Mouse (Mus musculus) lung, adult 18-20 months (tissue): Measurements from ENCODE around the gene Actn2.

ENCODE experiments used
- DNase-seq, 2 experiments: peaks; one replicate each; pipeline ENCODE4 v3.0.0; 2022; ENCODE audit warnings: mixed read lengths in 2 of 2

Gene Actn2

GRCm38 (mm10) chr13:12340183-12340975, at the start of gene Actn2:
Gene Actn2 (minus strand): TSS chr13:12340760.
- peak; percentile 71 to 83 for DNase-seq

GRCm38 (mm10) chr13:12386286-12386685, 45.7 kb upstream of the Actn2 start:
- no peak for DNase-seq

DNA sequence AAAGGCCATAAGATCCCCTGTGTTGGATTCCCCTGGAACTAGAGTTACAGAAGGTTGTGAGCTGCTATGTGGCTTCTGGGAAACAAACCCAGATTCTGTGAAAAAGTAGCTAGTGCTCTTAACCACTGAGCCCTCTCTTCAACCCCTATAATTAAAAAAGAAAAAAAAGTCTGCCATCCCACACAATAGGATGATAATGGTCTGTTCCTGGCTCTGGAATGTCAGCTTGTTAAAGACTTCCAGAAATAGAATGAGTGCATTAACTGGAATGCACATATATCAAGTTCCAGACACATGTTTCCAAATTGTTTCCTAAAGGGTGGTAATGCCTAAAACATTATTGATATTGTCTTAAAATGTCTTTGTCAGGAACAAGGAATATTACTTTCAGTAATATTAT, 44.2 kb upstream of the Actn2 start:
- DNase-seq: no peak

- DNase-seq: no peak
Observed at GRCm38 (mm10) chr13:12376778-12377177, 36.2 kb upstream of the Actn2 start.

GRCm38 (mm10) chr13:12372755-12373154, 32.2 kb upstream of the Actn2 start:
- no peak for DNase-seq

- DNase-seq: no peak
Observed at GRCm38 (mm10) chr13:12369930-12370329, 29.4 kb upstream of the Actn2 start.

- DNase-seq: peak in 1 of 2 experiments; percentile 1
Observed at GRCm38 (mm10) chr13:12369041-12369621, 28.6 kb upstream of the Actn2 start.

GRCm38 (mm10) chr13:12361486-12361885, 20.9 kb upstream of the Actn2 start:
- DNase-seq: no peak

- no peak for DNase-seq
Observed at GRCm38 (mm10) chr13:12357554-12357953, 17.0 kb upstream of the Actn2 start.

DNA sequence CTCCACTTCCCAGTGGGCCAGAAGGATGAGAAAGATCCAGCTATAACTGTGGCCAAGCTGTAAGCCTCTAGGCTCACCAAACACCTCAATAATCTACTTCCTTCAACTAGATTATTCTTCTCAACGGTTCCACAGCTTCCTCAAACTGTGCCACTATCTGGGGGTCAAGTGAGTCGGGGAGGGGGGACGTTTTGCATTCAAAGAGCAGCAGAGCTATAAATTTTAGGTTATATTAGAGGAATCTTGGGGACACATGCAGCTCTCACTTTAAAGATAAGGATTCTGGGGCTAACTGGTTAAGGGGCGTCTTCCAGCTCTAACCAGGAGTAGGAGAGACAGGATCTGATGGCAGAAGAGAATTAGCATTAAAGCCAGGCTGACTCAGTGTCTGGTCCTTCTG, 15.6 kb upstream of the Actn2 start:
- DNase-seq: no peak

DNA sequence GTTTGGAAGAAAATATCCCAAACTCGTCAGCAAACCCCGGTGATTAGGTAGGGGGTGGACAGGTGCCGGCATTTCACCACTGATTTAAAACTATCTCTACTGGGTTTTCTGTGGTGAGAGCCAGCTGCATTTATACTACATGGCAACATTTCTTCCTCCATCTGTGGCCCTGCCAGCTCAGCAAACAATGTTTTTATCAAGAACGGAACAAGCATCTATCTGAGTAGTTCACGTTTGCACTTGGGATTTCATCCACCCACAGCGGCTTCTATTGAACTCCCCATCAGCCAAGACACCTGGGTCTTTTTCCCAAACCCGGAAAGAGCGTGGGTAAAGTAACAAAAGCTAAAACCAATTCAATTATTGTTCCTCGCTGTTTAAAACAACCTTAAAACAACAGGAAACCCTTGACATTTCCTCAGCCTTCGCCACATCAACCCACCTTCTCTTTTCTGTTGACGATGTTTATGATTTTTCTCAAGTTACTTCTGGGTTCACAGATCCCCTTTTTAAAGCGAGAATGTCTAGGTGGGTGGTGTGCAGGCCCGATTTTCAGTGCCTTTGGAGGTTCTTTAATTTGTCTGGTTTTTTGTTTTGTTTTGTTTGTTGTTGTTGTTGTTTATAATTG, 8.8 kb upstream of the Actn2 start:
- DNase-seq: no peak

DNA sequence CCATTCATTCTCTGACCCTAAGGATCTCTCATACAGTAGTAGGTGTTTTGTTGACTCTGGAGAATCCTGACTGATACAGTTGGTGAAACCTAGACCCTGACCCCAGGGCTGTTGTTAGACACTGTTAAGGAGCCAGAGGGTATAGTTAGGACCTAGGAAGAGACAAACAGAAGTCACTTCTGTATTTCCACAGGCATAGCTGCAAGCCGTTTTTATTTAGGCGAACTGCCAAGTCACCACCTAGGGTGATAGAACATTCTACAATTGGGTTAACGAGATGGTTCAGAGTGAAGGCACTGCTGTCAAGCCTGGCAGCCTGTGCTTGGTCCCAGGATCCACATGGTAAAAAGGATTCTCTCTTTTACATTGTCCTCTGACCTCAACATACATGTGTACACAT, 6.3 kb upstream of the Actn2 start:
- DNase-seq: no peak

DNA sequence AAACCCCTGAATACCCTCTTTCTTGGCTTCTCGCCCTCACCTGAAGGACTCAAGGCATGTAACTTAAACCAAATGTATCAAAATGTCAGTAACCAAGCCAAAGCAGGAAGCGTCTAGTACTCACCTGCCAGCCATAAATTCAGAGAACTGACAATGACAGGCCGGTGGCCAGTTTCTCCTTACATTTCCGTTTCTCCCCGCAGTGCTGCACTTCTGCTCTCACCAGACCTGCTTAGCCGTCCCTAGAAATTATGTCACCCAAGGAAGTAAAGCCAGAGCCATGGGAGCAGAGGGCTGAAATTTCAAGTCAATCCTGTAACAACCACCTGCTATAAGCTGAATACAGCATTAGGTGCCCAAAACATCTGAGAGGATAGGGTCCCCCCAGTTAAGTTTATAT, 887 bp upstream of the Actn2 start:
- no peak for DNase-seq

DNA sequence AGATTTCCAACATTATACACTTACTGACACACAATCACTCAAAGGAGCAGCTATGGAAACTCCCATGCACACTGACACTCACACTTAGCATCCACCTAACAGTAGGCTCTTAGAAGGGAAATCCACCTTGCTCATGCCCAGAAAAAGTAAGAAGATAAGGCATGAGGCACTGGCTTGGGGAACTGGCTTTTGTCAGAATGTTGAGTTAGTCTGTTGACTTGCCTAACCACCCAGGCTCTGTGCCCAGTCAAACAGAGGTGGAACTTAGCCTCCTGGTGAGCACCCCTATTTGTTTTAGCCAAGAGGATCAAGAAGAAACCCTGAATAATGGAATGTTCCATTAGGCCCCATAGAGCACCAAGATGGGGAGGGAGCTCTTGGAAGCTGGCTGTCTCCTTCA, 1.1 kb downstream of the Actn2 start:
- peak; percentile 50 to 71 for DNase-seq

- DNase-seq: no peak
Observed at GRCm38 (mm10) chr13:12337752-12338151, 2.8 kb downstream of the Actn2 start.

DNA sequence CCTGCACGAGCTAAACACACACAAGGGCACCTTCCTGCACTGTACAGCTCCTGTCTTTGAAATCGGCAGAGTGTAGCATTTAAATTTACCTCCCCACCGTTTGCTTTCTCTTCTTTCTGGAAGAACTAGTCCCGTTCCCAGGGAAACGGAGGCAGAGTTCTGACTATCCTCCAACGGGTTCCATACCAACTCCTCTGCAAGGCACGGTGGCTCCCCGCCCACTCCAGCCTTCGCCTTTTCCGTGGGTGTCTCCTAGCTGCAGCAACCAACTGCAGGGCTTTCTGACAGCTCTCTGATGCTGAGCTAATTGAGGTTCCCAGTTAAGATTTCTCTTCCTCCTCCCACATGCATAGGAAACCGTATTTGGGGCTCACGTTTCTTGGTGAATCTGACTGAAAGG, 6.5 kb downstream of the Actn2 start:
- no peak for DNase-seq

DNA sequence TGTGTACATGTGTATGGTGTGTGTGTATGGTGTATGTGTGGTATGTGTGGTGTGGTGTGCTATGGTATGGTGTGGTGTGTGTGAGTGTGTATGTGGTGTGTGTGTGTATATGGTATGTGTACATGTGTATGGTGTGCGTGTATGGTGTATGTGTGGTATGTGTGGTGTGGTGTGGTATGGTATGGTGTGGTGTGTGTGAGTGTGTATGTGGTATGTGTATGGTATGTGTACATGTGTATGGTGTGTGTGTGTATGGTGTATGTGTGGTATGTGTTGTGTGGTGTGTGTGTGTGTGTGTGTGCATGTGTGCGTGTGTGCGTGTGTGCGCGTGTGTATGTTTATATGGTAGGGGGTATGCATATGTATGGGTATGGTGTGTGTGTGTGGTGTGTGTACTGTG, 9.0 kb downstream of the Actn2 start:
- no peak for DNase-seq

- DNase-seq: no peak
Observed at GRCm38 (mm10) chr13:12328392-12328791, 12.2 kb downstream of the Actn2 start.

DNA sequence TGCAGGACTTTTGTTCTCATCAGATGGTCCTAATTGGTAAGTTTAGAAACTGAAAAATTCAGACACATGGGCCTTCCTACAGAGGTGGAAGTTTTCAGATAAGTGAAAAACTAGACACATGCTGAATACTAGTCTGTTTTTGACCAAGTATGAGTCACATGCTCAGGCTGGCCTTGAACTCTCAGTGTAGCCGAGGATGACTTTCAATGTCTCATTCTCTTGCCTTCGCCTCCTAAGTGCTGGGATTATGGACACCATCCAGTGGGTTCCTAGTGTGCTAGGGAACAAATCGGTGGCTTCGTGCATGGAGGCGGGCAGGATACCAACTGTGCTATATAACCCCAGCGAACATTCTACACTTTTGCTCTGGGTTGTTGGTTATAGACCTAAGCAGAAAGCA, 13.0 kb downstream of the Actn2 start:
- no peak for DNase-seq

- no peak for DNase-seq
Observed at GRCm38 (mm10) chr13:12323076-12323625, 17.4 kb downstream of the Actn2 start.

DNA sequence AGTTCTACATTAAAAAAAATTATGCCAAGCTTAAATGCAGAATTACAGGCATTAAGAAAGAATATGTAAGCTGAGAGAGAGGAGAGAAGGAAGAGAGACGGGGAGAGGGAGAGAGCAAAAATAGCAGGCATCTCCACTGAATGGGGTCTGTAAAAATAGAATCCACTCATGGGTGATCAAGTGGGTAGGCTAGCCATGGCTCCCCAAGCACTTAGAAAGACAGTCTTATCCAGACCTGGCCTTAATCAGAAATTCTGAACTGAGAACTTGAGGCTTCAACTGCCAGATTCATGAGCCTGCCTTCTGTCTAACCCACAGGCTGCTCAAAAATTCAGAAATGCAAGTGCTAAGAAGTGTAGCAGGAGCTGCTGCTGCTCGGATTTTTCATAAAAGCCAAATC, 20.4 kb downstream of the Actn2 start:
- no peak for DNase-seq

- DNase-seq: no peak
Observed at GRCm38 (mm10) chr13:12318017-12318416, 22.5 kb downstream of the Actn2 start.

DNA sequence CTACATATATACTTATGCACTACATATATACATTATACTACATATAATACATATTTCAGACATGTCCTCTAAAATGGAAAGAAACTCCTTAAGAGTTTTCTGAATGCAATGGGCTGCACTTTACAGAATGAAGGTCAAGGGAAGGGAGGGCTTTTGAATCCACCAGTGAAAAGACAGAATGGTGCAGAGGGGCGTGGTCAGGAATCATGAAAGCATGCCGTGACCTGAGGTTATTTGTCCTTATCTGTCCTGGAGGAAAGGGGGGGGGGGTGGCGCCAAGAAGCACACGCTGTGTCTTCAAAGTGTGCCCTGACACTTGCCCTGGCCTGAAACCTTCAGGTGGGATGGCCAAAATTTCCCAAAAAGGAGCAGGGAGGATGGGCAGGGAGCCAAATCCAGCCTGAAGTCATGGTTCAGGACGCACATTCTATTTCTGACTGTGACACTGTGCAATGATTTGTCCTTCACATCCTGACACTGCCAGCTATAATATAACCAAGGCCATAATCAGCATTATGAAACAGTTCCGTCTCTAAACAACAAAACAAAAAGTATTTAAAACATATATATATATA, 23.3 kb downstream of the Actn2 start:
- DNase-seq: no peak

GRCm38 (mm10) chr13:12314173-12314572, 26.4 kb downstream of the Actn2 start:
- no peak for DNase-seq
